Mouse (Mus musculus) lung, embryonic 15.5 days (tissue): Measurements from ENCODE around the gene Vmn2r29. TPM values are rescaled to one million over a fixed set of nuclear protein-coding genes. Genes with fewer than 3 reads are reported as not detected.

Experiments used
- polyA plus RNA-seq: library from polyadenylated mRNA; unstranded; fragments of >200 nt; fragmentation: Nextera tagmentation; extraction: Ambion mirVana; gene quantifications from 2 replicates; pipeline ENCODE4 v1.2.1, GENCODE M21; 2015

The Vmn2r29 gene
- polyA plus RNA-seq, 1 experiment from 2014 or later = not detected

Other genes starting within 250 kb of the Vmn2r29 start
- gene Zfp954, start 125.8 kb downstream of the Vmn2r29 start, polyA plus RNA-seq = 12.0 and 13.0 TPM in 2 replicates
- gene Zfp773, start 110.6 kb downstream of the Vmn2r29 start, polyA plus RNA-seq = 2.1 and 2.2 TPM in 2 replicates
- gene Zfp418, start 76.0 kb downstream of the Vmn2r29 start, polyA plus RNA-seq = 2.4 and 3.1 TPM in 2 replicates
- 7.6 and 8.6 TPM in 2 replicates for gene Zfp772, start 37.3 kb downstream of the Vmn2r29 start, polyA plus RNA-seq
- gene Gm45844, start 31.0 kb upstream of the Vmn2r29 start, polyA plus RNA-seq = 2.2 and 3.8 TPM in 2 replicates
- gene Clcn4, start 53.5 kb upstream of the Vmn2r29 start, polyA plus RNA-seq = 48.3 and 50.6 TPM in 2 replicates
- gene Vmn2r30, start 90.3 kb upstream of the Vmn2r29 start, polyA plus RNA-seq = 0.03 TPM in 1 of 2 replicates, not detected in the other
- not detected in 2 replicates for gene Gm45783, start 127.2 kb upstream of the Vmn2r29 start, polyA plus RNA-seq
- gene Vmn2r31, start 152.4 kb upstream of the Vmn2r29 start, polyA plus RNA-seq = not detected in 2 replicates
- gene Vmn2r32, start 232.7 kb upstream of the Vmn2r29 start, polyA plus RNA-seq = not detected in 2 replicates